Mouse (Mus musculus) myocyte (in vitro differentiated cells): ENCODE measurements around the gene Mrpl48.

ENCODE experiments used
- MAX ChIP-seq: IDR thresholded peaks from one replicate; pipeline ENCODE4 v1.6.1; 2011; ENCODE audit warnings: low read depth, mild to moderate bottlenecking, control low read depth
- MYOD1 ChIP-seq, 3 experiments: IDR thresholded peaks; one replicate each; pipeline ENCODE4 v1.6.1; 2011; ENCODE audit warnings: control low read depth in 2 of 3, low read depth in 2 of 3, mild to moderate bottlenecking in 2 of 3, moderate library complexity in 1 of 3; ENCODE audit not compliant: insufficient read length in 2 of 3, control insufficient read depth in 1 of 3
- MYOG ChIP-seq, 3 experiments: IDR thresholded peaks; one replicate each; pipeline ENCODE4 v1.6.1; 2011; ENCODE audit warnings: control low read depth in 2 of 3, low read depth in 2 of 3, mild to moderate bottlenecking in 2 of 3; ENCODE audit not compliant: insufficient read length in 2 of 3, control insufficient read depth in 1 of 3, insufficient read depth in 1 of 3
- POLR2A ChIP-seq: IDR thresholded peaks from one replicate; pipeline ENCODE4 v1.6.1; 2011; ENCODE audit warnings: low read depth, mild to moderate bottlenecking, control low read depth, moderate library complexity; ENCODE audit not compliant: insufficient read length
- POLR2AphosphoS2 ChIP-seq: IDR thresholded peaks from one replicate; pipeline ENCODE4 v1.6.1; 2011; ENCODE audit warnings: low read depth, control low read depth; ENCODE audit not compliant: insufficient read length
- SRF ChIP-seq: IDR thresholded peaks from one replicate; pipeline ENCODE4 v1.6.1; 2011; ENCODE audit warnings: low read depth; ENCODE audit not compliant: control insufficient read depth, insufficient read length
- TCF3 ChIP-seq: IDR thresholded peaks from one replicate; pipeline ENCODE4 v1.6.1; 2011; ENCODE audit warnings: low read depth, control low read depth; ENCODE audit not compliant: insufficient read length

GRCm38 (mm10) chr7:100524669-100525068 lies 83.4 kb downstream of the Mrpl48 start:
- TF ChIP-seq MAX, result no peak
- TF ChIP-seq MYOG (IDR thresholded peaks at IDR 0.05; ENCODE audit: control insufficient read depth in 1 of 3, insufficient read depth in 1 of 3, insufficient read length in 2 of 3, low read depth in 2 of 3), result no peak
- TF ChIP-seq POLR2AphosphoS2, result no peak
- TF ChIP-seq POLR2A, result no peak
- TF ChIP-seq SRF, result no peak
- TF ChIP-seq MYOD1 (IDR thresholded peaks at IDR 0.05; ENCODE audit: control insufficient read depth in 1 of 3, insufficient read length in 2 of 3, low read depth in 2 of 3), result no peak
- TF ChIP-seq TCF3, result no peak
